Mouse (Mus musculus) embryonic fibroblast, embryonic 13.5 days (primary cell): ENCODE data around the gene Kcnma1.

Experiments used
- CTCF ChIP-seq: IDR thresholded peaks from 2 replicates; pipeline ENCODE4 v1.5.1; 2011; ENCODE audit warnings: mild to moderate bottlenecking, control low read depth, low read length, moderate library complexity, borderline replicate concordance; ENCODE audit not compliant: insufficient read depth
- POLR2A ChIP-seq: IDR thresholded peaks from 2 replicates; pipeline ENCODE4 v1.6.1; 2011; ENCODE audit warnings: low read depth, mild to moderate bottlenecking, control low read depth, low read length, moderate library complexity

- TF ChIP-seq CTCF (no peak), POLR2A (no peak)
These were observed 472.2 kb downstream of the Kcnma1 start for GRCm38 (mm10) chr14:23542131-23542530.
